Mouse (Mus musculus): Measurements from ENCODE around the gene Clec4f.
A peak's percentile ranks its signal among the peaks of the same experiment; 100 is the strongest.
"Not testable (repeated sequence)": the region's sequence is repeated elsewhere in the genome, so short reads cannot be mapped to it uniquely, and the experiment has no call there.

Gene Clec4f

DNA sequence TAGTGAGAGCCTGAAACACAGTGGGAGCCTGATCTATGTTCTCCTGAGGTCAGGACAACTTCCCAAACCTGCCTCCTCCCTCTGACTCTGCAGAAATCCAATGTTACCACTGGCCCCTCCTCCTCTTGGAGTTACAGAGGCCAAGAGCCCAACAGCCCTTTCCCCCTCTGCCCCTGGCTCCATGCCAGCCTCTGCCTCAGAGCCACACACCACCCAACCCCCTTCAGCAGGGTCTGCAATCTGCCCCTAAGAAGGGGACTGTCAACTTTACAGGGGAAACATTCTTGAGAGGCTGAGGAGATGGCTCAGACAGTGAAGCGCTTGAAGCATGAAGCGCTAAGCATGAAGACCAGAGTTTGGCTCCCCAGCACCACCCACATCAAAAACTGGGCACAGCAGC lies at the start of gene Clec4f:
Gene Clec4f, minus strand, starts transcription at position 101 of the 400 bp plus-strand sequence.
- DNase-seq (ENCODE audit: low read depth, low spot score) = no peak

GRCm38 (mm10) chr6:83704701-83705100 lies 48.7 kb upstream of the Clec4f start:
- no peak for DNase-seq (ENCODE audit: low read depth, low spot score)

DNA sequence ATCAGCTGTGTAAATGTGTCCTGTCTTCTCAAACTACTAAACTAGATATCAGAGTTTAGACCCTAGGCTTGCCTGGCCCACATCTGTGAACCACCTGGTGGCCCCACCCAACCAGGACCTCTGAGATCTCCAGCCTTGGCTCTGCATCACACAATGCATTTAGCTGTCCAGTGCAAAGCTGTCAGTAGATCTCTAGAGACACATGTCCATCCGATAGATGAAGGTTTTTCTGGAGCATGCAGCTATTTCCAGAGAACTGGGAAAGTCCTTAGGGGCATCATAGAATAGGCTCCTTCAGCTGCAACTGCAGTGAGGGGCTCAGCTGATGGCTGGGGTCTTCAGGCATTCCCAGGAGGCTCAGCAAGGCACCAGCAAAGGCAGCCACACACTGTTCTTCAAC lies 48.3 kb upstream of the Clec4f start:
- no peak for DNase-seq (ENCODE audit: low read depth, low spot score)

GRCm38 (mm10) chr6:83703722-83704078 lies 47.7 kb upstream of the Clec4f start:
- no peak for DNase-seq (ENCODE audit: low read depth, low spot score)

DNA sequence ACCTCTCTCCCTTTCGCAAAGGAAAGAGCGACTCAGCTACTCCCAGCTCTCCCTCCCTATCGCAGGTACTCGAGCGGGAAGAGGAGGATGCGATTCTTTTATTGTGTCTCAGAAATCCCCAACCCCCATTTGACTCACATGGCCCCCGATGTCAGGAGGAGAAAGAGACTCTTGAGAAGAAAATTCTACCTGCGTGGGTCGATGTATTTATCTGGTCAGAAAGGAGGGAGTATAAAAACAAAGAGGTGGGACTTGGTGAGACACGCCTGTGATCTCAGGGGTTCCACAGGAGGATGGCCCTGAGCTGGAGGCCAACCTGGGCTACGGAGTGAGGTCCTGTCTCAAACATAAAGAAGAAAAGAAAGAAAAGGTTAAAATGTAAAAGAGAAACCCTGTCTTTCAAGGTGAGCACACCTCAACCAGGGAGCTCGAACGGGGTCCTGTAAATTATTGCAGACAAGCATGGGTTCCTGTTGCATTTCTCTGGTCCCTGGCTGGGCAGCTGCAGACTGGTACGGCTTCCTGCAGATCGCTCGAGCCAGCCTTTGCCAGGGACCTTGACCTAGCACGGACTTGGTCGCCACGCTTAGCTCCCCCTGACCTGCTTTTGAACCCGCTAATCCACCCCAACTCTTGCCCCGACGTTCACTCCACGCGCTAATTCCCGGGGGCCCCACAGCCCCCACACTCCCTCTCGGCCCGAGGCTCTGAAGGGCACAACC lies 47.2 kb upstream of the Clec4f start:
- no peak for DNase-seq (ENCODE audit: low read depth, low spot score)

- DNase-seq (ENCODE audit: low read depth, low spot score) = no peak
Observed at GRCm38 (mm10) chr6:83702146-83702999, 46.4 kb upstream of the Clec4f start.

- DNase-seq (ENCODE audit: low read depth, low spot score) = no peak
Observed at GRCm38 (mm10) chr6:83701001-83701400, 45.0 kb upstream of the Clec4f start.

GRCm38 (mm10) chr6:83699971-83700370 lies 44.0 kb upstream of the Clec4f start:
- DNase-seq (ENCODE audit: low read depth, low spot score) = no peak

- DNase-seq (ENCODE audit: low read depth, low spot score) = no peak
Observed at GRCm38 (mm10) chr6:83697932-83698331, 41.9 kb upstream of the Clec4f start.

DNA sequence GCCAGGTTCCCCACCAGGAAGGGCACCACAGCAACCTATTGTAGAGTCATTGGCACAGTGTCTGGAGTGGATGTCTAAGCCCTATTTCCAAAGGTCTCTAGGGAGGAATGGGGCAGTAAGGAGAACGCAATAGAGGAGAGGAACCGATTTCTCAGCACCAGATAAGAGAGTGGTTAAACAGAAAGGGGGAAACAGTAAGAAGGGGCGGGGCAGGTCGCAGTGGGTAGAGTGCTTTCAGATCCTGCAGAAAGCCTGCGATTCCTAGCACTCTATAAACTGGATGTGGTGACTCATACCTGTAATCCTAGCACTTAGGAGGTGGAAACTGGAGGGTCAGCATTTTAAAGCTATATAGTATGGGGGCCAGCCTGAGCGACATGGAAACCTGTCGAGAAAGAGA lies 40.7 kb upstream of the Clec4f start:
- no peak for DNase-seq (ENCODE audit: low read depth, low spot score)

GRCm38 (mm10) chr6:83695731-83696130 lies 39.7 kb upstream of the Clec4f start:
- DNase-seq (ENCODE audit: low read depth, low spot score) = no peak

DNA sequence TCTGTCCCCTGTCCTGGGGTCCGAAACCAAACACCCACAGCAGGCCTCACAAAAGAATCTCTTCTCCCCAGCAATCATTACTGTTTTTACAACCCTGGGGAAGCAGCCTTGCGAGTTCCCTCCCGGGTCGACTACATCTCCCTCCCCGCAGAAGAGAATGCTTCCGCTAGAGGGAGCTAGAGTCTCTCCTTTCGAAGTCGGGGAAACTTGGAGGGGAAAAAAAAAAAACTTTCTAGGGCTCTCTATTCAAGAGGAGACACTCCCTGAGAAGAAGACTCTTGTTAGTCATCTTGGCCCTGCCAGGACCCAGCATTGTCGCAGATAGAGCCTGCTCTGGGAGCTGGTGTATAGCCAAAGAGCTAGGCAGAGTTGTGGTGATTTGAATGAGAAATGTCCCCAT lies 37.8 kb upstream of the Clec4f start:
- peak; percentile 48 for DNase-seq (ENCODE audit: low read depth, low spot score)

DNA sequence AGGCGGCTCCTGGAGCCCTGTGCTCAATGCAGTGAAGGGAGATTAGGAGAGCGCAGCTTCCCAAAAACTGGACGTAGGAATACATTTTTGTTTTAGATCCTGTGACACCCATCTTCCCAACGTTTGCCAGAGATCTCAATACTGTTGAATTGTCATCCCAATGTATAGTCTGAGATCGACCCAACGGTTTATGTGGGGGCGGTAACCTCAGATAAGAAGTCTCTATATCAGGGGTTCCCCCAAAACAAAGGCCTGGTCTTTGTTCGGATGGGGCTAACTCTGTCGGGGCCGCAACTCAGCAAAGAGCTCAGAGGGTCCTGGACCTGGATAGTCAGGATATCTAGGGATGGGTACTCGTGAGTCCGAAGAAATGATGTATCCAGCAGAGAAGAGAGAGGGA lies 37.0 kb upstream of the Clec4f start:
- no peak for DNase-seq (ENCODE audit: low read depth, low spot score)

DNA sequence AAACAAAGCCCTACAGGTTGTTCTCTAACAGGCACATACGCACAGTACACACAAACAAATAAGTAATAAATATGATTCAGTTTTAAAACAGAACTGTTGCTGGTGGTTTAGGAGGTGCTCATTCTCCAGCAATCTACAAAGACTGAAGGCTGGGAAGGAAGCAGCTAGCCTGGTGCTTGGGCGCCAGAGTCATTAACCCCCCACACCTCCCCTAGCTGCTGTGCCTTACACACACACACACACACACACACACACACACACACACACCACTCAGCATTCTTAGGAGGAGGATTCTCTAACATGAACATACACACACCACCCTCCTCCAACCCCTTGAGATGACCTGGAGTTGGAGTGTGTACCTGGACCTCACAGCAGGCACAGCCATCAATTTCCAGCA lies 34.9 kb upstream of the Clec4f start:
- no peak for DNase-seq (ENCODE audit: low read depth, low spot score)

- peak; percentile 29 for DNase-seq (ENCODE audit: low read depth, low spot score)
Observed at GRCm38 (mm10) chr6:83690277-83690676, 34.3 kb upstream of the Clec4f start.

- DNase-seq (ENCODE audit: low read depth, low spot score) = no peak
Observed at GRCm38 (mm10) chr6:83689374-83689773, 33.4 kb upstream of the Clec4f start.

DNA sequence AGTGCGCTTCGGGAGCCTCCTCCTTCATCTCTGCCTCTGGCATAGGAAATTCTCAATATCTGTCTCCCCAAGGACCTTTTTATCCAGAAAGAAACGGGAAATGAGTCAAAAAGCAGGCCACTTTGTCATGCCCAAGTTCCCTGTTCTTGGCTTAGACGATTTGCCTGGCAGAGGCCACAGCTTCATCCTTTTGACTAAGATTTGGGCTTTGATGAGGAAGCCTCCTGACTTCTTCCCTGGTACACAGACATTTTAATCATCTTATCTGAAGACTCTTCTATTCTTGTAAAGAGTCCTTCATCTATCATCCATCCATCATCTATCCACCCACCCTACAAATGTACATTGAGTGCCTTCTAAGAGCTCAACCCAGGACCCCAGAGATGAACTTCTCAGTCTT lies 21.8 kb upstream of the Clec4f start, which contains the start of gene Cd207:
Gene Cd207, minus strand, starts transcription at position 101 of the 400 bp plus-strand sequence.
- no peak for DNase-seq (ENCODE audit: low read depth, low spot score)

- peak; percentile 51 for DNase-seq (ENCODE audit: low read depth, low spot score)
Observed at GRCm38 (mm10) chr6:83673395-83673794, 17.4 kb upstream of the Clec4f start.

- DNase-seq (ENCODE audit: low read depth, low spot score) = no peak
Observed at GRCm38 (mm10) chr6:83665009-83665408, 9.0 kb upstream of the Clec4f start.

- DNase-seq (ENCODE audit: low read depth, low spot score) = no peak
Observed at GRCm38 (mm10) chr6:83660821-83661220, 4.8 kb upstream of the Clec4f start.

GRCm38 (mm10) chr6:83646715-83647114 lies 9.3 kb downstream of the Clec4f start:
- DNase-seq (ENCODE audit: low read depth, low spot score) = no peak

DNA sequence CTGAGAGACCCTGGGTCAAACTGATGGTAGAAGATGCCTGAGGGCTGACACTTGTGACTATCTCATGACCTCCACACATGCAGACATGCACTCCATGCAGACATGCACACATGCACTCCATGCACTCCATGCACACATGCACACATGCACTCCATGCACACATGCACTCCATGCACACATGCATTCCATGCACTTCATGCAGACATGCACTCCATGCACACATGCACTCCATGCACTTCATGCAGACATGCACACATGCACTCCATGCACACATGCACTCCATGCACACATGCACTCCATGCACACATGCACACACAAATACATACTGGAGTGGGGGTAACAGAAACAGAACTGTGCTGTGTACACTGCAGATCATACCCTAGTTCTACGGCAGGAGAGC lies 20.7 kb downstream of the Clec4f start:
- no peak for DNase-seq (ENCODE audit: low read depth, low spot score)

DNA sequence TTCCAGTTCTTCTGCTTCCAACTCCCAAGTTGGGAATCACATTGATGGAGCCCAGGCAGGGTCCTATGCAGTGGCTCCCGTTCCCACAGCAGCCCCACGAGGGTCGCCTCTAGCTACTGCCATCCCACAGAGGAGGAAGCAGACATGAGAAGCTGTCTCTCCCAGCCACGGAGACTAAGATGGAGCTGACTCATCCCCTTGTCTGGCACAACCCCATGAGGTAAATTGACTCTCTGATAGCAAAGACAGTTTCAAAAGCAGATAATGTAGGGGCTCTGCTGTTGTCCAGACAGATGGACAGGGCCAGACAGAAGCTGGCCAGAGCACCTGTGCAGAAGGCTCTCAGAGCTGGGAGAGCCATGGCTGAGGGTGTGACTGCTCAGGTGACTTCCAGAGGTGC lies 21.4 kb downstream of the Clec4f start:
- not testable (repeated sequence) for DNase-seq (ENCODE audit: low read depth, low spot score)
